Mouse (Mus musculus) liver, embryonic 12.5 days (tissue): ENCODE results near the gene Clip2. TPM values are rescaled to one million over a fixed set of nuclear protein-coding genes. Genes with fewer than 3 reads are reported as not detected.

ENCODE experiments used
- ATAC-seq: fragments of 200-750 bp; cut with Nextera tagmentation; 2 replicates; pipeline ENCODE4 v1.8.0; 2017; ENCODE audit warnings: moderate number of reproducible peaks, mild to moderate bottlenecking, moderate library complexity
- H3K27ac ChIP-seq: fragments of 300-500 bp; sonication (generic); 2 replicates; pipeline ENCODE4 v1.5.1; 2016; ENCODE audit warnings: mild to moderate bottlenecking
- H3K27me3 ChIP-seq: fragments of 300-500 bp; sonication (generic); replicated peaks from 2 replicates; pipeline ENCODE4 v1.6.1; 2016; ENCODE audit warnings: mild to moderate bottlenecking, moderate library complexity
- H3K36me3 ChIP-seq: fragments of 300-500 bp; sonication (generic); 2 replicates; pipeline ENCODE4 v1.6.1; 2016; ENCODE audit warnings: mild to moderate bottlenecking, moderate library complexity
- H3K4me1 ChIP-seq: fragments of 300-500 bp; sonication (generic); 2 replicates; pipeline ENCODE4 v1.6.1; 2016
- H3K4me2 ChIP-seq: fragments of 300-500 bp; sonication (generic); 2 replicates; pipeline ENCODE4 v1.6.1; 2016; ENCODE audit warnings: mild to moderate bottlenecking, moderate library complexity
- H3K4me3 ChIP-seq: fragments of 300-500 bp; sonication (generic); 2 replicates; pipeline ENCODE4 v1.5.1; 2016; ENCODE audit warnings: mild to moderate bottlenecking, moderate library complexity
- H3K9ac ChIP-seq: fragments of 300-500 bp; sonication (generic); 2 replicates; pipeline ENCODE4 v1.6.1; 2016; ENCODE audit warnings: mild to moderate bottlenecking, moderate library complexity
- H3K9me3 ChIP-seq: fragments of 300-500 bp; sonication (generic); replicated peaks from 2 replicates; pipeline ENCODE4 v1.6.1; 2016; ENCODE audit warnings: mild to moderate bottlenecking, moderate library complexity
- WGBS: fragments of 180-500 bp; shearing (Covaris S2); methylation state at CpG from one replicate; pipeline ENCODE4 v1.1.7; 2016; ENCODE audit not compliant: insufficient replicate concordance; 5-methylcytosine and 5-hydroxymethylcytosine counted together
- polyA plus RNA-seq: library from polyadenylated mRNA; unstranded; fragments of >200 nt; fragmentation: Nextera tagmentation; extraction: Ambion mirVana; gene quantifications from 2 replicates; pipeline ENCODE4 v1.2.1, GENCODE M21; 2016

The Clip2 gene
- polyA plus RNA-seq, 1 experiment from 2014 or later: 1.0 TPM

- no peaks in the 10 kb centered on the region for H3K27me3 ChIP-seq
- no peak overlapping the region for H3K9ac ChIP-seq
- ATAC-seq: no peak
- peaks cover 14% of the 10 kb centered on the region for H3K36me3 ChIP-seq
- H3K4me2 ChIP-seq: no peak overlapping the region
- H3K4me3 ChIP-seq: no peak overlapping the region
- peaks cover 24% of the 10 kb centered on the region for H3K4me1 ChIP-seq
- no peak overlapping the region for H3K27ac ChIP-seq
- WGBS: 73% methylated on average over 4 of the region's 4 CpGs
- H3K9me3 ChIP-seq: no peaks in the 10 kb centered on the region
These were observed 56.4 kb downstream of the Clip2 start for GRCm38 (mm10) chr5:134495796-134496195.

GRCm38 (mm10) chr5:134494142-134494541 lies 58.1 kb downstream of the Clip2 start:
- peak overlapping the region; percentile 33; the same call in 1 of the 2 replicates for H3K27ac ChIP-seq
- no peak overlapping the region for H3K4me3 ChIP-seq
- H3K9ac ChIP-seq: peak overlapping the region; percentile 37; the same call in 1 of the 2 replicates
- no peaks in the 10 kb centered on the region for H3K9me3 ChIP-seq
- peaks cover 32% of the 10 kb centered on the region for H3K4me1 ChIP-seq
- peak overlapping the region; percentile 44 for H3K4me2 ChIP-seq
- no peaks in the 10 kb centered on the region for H3K27me3 ChIP-seq
- H3K36me3 ChIP-seq: peaks cover 17% of the 10 kb centered on the region
- peak; percentile 83 for ATAC-seq
- WGBS: 29% methylated on average over 11 of the region's 11 CpGs

GRCm38 (mm10) chr5:134492956-134493355 lies 59.3 kb downstream of the Clip2 start:
- peaks cover 32% of the 10 kb centered on the region for H3K4me1 ChIP-seq
- no peaks in the 10 kb centered on the region for H3K27me3 ChIP-seq
- H3K4me3 ChIP-seq: no peak overlapping the region
- WGBS: 94% methylated on average over 4 of the region's 4 CpGs
- H3K9me3 ChIP-seq: no peaks in the 10 kb centered on the region
- no peak overlapping the region for H3K9ac ChIP-seq
- peaks cover 17% of the 10 kb centered on the region for H3K36me3 ChIP-seq
- ATAC-seq: no peak
- H3K4me2 ChIP-seq: no peak overlapping the region
- no peak overlapping the region for H3K27ac ChIP-seq

DNA sequence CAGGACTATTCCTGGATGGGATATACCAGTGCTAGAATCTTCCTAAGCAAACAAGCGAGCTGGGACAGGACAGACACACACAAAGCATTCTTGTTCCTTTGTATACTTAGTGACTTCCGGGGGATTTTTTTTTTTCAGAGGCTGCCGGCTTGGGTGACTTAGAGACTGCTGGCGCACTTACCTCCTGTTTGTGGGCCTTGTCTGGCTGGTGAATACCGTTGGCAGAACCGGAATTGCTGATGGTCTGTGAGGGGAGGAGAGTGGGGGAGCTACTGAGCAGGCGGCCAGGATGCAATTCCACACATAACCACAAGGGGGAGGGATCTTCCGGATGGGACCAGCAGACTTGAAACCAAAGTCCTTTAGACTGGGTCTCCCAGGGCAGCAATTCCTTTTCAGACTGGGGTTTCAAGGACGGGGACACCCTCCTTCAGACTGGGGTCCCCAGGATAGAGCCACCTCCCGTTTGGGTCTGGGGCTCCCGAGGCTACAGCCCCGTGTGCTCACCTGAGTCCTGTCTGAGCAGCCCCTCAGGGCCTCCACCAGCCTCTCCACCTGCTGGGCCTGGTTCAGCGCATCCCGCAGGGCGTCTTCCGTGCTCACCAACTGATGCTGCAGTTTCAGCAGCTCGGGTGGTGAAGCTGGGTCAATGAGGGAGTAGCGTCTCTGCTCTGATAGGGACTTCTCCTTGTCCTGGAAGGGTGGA lies 60.4 kb downstream of the Clip2 start:
- WGBS: 30% methylated on average over 18 of the region's 18 CpGs
- peaks cover 6% of the 10 kb centered on the region for H3K36me3 ChIP-seq
- no peaks in the 10 kb centered on the region for H3K27me3 ChIP-seq
- no peaks in the 10 kb centered on the region for H3K9me3 ChIP-seq
- ATAC-seq: peak; percentile 22
- H3K4me1 ChIP-seq: peaks cover 32% of the 10 kb centered on the region
- peak overlapping the region; percentile 8; the same call in 1 of the 2 replicates for H3K9ac ChIP-seq
- no peak overlapping the region; the same call in 1 of the 2 replicates for H3K4me2 ChIP-seq
- no peak overlapping the region for H3K4me3 ChIP-seq
- H3K27ac ChIP-seq: no peak overlapping the region

GRCm38 (mm10) chr5:134491206-134491605 lies 61.0 kb downstream of the Clip2 start:
- Histone ChIP-seq H3K9ac (no peak overlapping the region), H3K9me3 (no peaks in the 10 kb centered on the region), H3K4me1 (peaks cover 32% of the 10 kb centered on the region), H3K4me3 (no peak overlapping the region), H3K36me3 (peaks cover 6% of the 10 kb centered on the region), H3K4me2 (no peak overlapping the region), H3K27ac (no peak overlapping the region), H3K27me3 (no peaks in the 10 kb centered on the region)
- WGBS: 72% methylated on average over 2 of the region's 2 CpGs
- no peak for ATAC-seq

DNA sequence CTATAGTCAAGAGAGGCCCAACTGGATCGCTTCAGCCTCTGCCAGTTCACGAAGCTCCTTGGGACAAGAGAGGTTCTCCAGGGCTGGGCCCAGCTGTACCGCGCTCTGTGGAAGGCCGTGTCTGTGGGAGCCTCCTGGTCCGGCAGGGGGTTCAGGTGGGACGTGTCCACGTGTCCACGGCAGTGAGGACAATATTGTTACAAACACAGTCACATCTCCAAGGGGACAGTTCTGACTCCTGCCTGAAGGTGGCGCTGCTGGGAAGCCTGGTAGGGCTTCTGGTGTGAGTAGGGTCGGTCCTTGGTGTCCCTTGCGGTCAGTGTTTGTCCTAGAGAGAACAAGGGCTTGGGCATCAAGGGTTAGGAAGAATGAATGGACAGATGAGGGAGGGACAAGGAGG lies 61.8 kb downstream of the Clip2 start:
- Histone ChIP-seq H3K4me3 (no peak overlapping the region), H3K27ac (no peak overlapping the region), H3K4me1 (peaks cover 32% of the 10 kb centered on the region), H3K9ac (no peak overlapping the region), H3K4me2 (no peak overlapping the region), H3K36me3 (peaks cover 6% of the 10 kb centered on the region), H3K9me3 (no peaks in the 10 kb centered on the region), H3K27me3 (no peaks in the 10 kb centered on the region)
- no peak for ATAC-seq
- 78% methylated on average over 12 of the region's 12 CpGs for WGBS

GRCm38 (mm10) chr5:134489583-134489982 lies 62.7 kb downstream of the Clip2 start:
- H3K9me3 ChIP-seq: no peaks in the 10 kb centered on the region
- ATAC-seq: no peak; the same call in 1 of the 2 replicates
- H3K4me1 ChIP-seq: peaks cover 32% of the 10 kb centered on the region
- no peak overlapping the region for H3K9ac ChIP-seq
- peak overlapping the region; percentile 32 for H3K4me2 ChIP-seq
- H3K27me3 ChIP-seq: no peaks in the 10 kb centered on the region
- 14% methylated on average over 9 of the region's 9 CpGs for WGBS
- H3K36me3 ChIP-seq: peaks cover 6% of the 10 kb centered on the region; the same call in 1 of the 2 replicates
- no peak overlapping the region for H3K27ac ChIP-seq
- no peak overlapping the region for H3K4me3 ChIP-seq

DNA sequence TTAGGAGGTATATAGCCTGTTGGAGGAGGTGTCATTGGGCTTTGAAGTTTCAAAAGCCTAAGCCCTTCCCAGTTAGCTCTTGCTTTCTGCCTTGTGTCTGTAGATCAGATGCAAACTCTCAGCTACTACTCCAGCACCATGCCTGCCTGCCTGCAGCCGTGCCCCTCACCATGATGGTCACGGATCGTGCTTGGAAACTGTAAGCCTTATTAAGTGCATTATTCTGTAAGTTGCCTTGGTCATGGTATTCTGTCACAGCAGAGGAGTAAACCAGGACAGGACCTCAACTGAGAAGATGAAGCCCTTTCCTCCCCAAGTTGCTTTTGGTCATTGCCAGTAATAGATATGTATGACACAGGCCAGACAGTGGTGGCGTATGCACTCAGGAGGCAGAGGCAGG lies 63.6 kb downstream of the Clip2 start:
- H3K36me3 ChIP-seq: peaks cover 6% of the 10 kb centered on the region; the same call in 1 of the 2 replicates
- 83% methylated on average over 4 of the region's 4 CpGs for WGBS
- no peak for ATAC-seq
- no peak overlapping the region for H3K4me3 ChIP-seq
- peaks cover 26% of the 10 kb centered on the region for H3K4me1 ChIP-seq
- H3K27ac ChIP-seq: no peak overlapping the region
- no peaks in the 10 kb centered on the region for H3K27me3 ChIP-seq
- H3K9me3 ChIP-seq: no peaks in the 10 kb centered on the region
- H3K4me2 ChIP-seq: no peak overlapping the region
- H3K9ac ChIP-seq: no peak overlapping the region

- Histone ChIP-seq H3K27me3 (no peaks in the 10 kb centered on the region), H3K4me2 (no peak overlapping the region)
- WGBS: 74% methylated on average over 10 of the region's 10 CpGs
These were observed 64.2 kb downstream of the Clip2 start for GRCm38 (mm10) chr5:134488042-134488441.

GRCm38 (mm10) chr5:134485900-134486665 lies 66.2 kb downstream of the Clip2 start:
- no peak overlapping the region for H3K4me3 ChIP-seq
- ATAC-seq: peak; percentile 53; the same call in 1 of the 2 replicates
- no peak overlapping the region for H3K4me2 ChIP-seq
- 54% methylated on average over 13 of the region's 13 CpGs for WGBS
- H3K9ac ChIP-seq: no peak overlapping the region
- no peaks in the 10 kb centered on the region for H3K27me3 ChIP-seq
- no peaks in the 10 kb centered on the region for H3K9me3 ChIP-seq
- peaks cover 6% of the 10 kb centered on the region; the same call in 1 of the 2 replicates for H3K36me3 ChIP-seq
- no peak overlapping the region for H3K27ac ChIP-seq
- peaks cover 11% of the 10 kb centered on the region for H3K4me1 ChIP-seq

More at GRCm38 (mm10) chr5:134488042-134488441, 64.2 kb downstream of the Clip2 start:
- Histone ChIP-seq H3K4me1 (peaks cover 24% of the 10 kb centered on the region), H3K9me3 (no peaks in the 10 kb centered on the region), H3K9ac (no peak overlapping the region), H3K4me3 (no peak overlapping the region), H3K27ac (no peak overlapping the region), H3K36me3 (peaks cover 6% of the 10 kb centered on the region; the same call in 1 of the 2 replicates)
- ATAC-seq: no peak

GRCm38 (mm10) chr5:134485183-134485730 lies 67.0 kb downstream of the Clip2 start:
- 66% methylated on average over 7 of the region's 7 CpGs for WGBS
- Histone ChIP-seq H3K9ac (no peak overlapping the region), H3K27ac (no peak overlapping the region), H3K4me2 (no peak overlapping the region), H3K27me3 (no peaks in the 10 kb centered on the region), H3K36me3 (peaks cover 4% of the 10 kb centered on the region; the same call in 1 of the 2 replicates), H3K4me1 (peaks cover 8% of the 10 kb centered on the region), H3K4me3 (no peak overlapping the region), H3K9me3 (no peaks in the 10 kb centered on the region)
- ATAC-seq: no peak

- no peak for ATAC-seq
- H3K27me3 ChIP-seq: no peaks in the 10 kb centered on the region
- H3K27ac ChIP-seq: no peak overlapping the region
- H3K4me1 ChIP-seq: no peaks in the 10 kb centered on the region
- no peaks in the 10 kb centered on the region for H3K9me3 ChIP-seq
- no peak overlapping the region for H3K4me3 ChIP-seq
- WGBS: 63% methylated on average over 1 of the region's 1 CpGs
- no peak overlapping the region for H3K9ac ChIP-seq
- no peak overlapping the region for H3K4me2 ChIP-seq
- H3K36me3 ChIP-seq: no peaks in the 10 kb centered on the region
These were observed 68.9 kb downstream of the Clip2 start for GRCm38 (mm10) chr5:134483291-134483690.
